Mouse (Mus musculus): ENCODE results near the gene Arfip1. TPM values are rescaled to one million over a fixed set of nuclear protein-coding genes. Genes with fewer than 3 reads are reported as not detected.

Gene Arfip1
- polyA plus RNA-seq, 1 experiment = 16.6 TPM

- no peaks in the 10 kb centered on the region for H3K79me3 ChIP-seq (ENCODE audit: low read depth)
- no peak overlapping the region for H3ac ChIP-seq (ENCODE audit: control insufficient read depth, insufficient read length, low read depth)
- no peaks in the 10 kb centered on the region for H3K27me3 ChIP-seq (ENCODE audit: control insufficient read depth, insufficient read depth, insufficient read length)
- H3K36me3 ChIP-seq (ENCODE audit: control insufficient read depth, insufficient read depth) = no peaks in the 10 kb centered on the region
- no peak overlapping the region for H3K4me3 ChIP-seq (ENCODE audit: insufficient read depth, poor library complexity, severe bottlenecking)
- TF ChIP-seq MYOD1 (IDR thresholded peaks at IDR 0.05; ENCODE audit: control insufficient read depth, insufficient read length, low read depth) = no peak
- no peak for TF ChIP-seq FOSL1 (IDR thresholded peaks at IDR 0.05; ENCODE audit: insufficient read depth, low read length, poor library complexity, severe bottlenecking)
- no peaks in the 10 kb centered on the region for H3K79me2 ChIP-seq (ENCODE audit: control insufficient read depth, insufficient read depth)
Observed at GRCm38 (mm10) chr3:84449015-84449414, 133.4 kb downstream of the Arfip1 start.

DNA sequence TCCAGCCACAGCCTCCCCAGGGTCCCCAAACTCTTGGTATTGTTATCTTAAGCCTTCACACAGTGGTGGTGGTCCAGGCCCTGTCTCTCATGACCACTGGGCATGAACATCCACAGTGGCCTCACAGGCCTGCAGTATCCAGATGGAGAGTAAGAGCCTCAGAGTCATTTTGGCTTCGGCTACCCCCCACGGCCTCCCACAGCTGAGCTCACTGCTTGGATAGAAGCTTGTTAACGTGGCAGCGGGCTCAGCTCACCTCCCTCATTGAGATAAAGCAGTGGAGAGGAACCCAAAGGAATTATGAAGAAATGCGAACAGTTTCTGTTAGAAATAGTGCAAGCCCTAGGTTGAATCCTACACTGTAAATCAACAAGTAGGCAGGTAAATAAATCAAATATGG, 134.6 kb downstream of the Arfip1 start:
- TF ChIP-seq CTCF (IDR thresholded peaks at IDR 0.05; ENCODE audit: control insufficient read depth, insufficient read depth, insufficient read length) (no peak), MYOD1 (IDR thresholded peaks at IDR 0.05; ENCODE audit: control insufficient read depth, insufficient read length, low read depth) (no peak)
- Histone ChIP-seq H3K27me3 (ENCODE audit: control insufficient read depth, insufficient read depth, insufficient read length) (no peaks in the 10 kb centered on the region), H3ac (ENCODE audit: control insufficient read depth, insufficient read length, low read depth) (no peak overlapping the region), H3K4me3 (ENCODE audit: insufficient read depth, poor library complexity, severe bottlenecking) (no peak overlapping the region), H3K36me3 (ENCODE audit: control insufficient read depth, insufficient read depth) (no peaks in the 10 kb centered on the region), H3K79me3 (ENCODE audit: low read depth) (no peaks in the 10 kb centered on the region), H3K79me2 (ENCODE audit: control insufficient read depth, insufficient read depth) (no peaks in the 10 kb centered on the region)

Other genes starting within 250 kb of the Arfip1 start
- 0.44 TPM for gene Fhdc1, start 102.2 kb downstream of the Arfip1 start, polyA plus RNA-seq (2012; fragmentation: generic; extraction: Trizol)
- gene Tigd4, start 10.9 kb upstream of the Arfip1 start, polyA plus RNA-seq (2012; fragmentation: generic; extraction: Trizol) = not detected
- gene Tmem154, start 83.6 kb upstream of the Arfip1 start, polyA plus RNA-seq (2012; fragmentation: generic; extraction: Trizol) = 0.13 TPM
- gene Fbxw7, start 232.6 kb upstream of the Arfip1 start, polyA plus RNA-seq (2012; fragmentation: generic; extraction: Trizol) = 2.7 TPM

Measured in C2C12 (cell line).